Mouse (Mus musculus): ENCODE data around the gene Ninl. TPM values are rescaled to one million over a fixed set of nuclear protein-coding genes. Genes with fewer than 3 reads are reported as not detected.

Gene Ninl
- total RNA-seq, 2 experiments from 2014 or later, result 5.2 to 5.9 TPM

Other genes starting within 250 kb of the Ninl start
- gene Abhd12, start 134.6 kb downstream of the Ninl start, total RNA-seq (2021), result 100 to 1,000 TPM; 300 to 308 TPM
- gene Gins1, start 134.0 kb downstream of the Ninl start, total RNA-seq (2021), result 1 to 10 TPM; 1.2 to 1.4 TPM
- 10 to 100 TPM; 25.1 to 31.1 TPM for gene Nanp, start within 50 bp of the Ninl start, total RNA-seq (2021)
- not detected for gene Gm14151, start 53.0 kb upstream of the Ninl start, total RNA-seq (2021)
- not detected for gene Gm14147, start 58.9 kb upstream of the Ninl start, total RNA-seq (2021)